Mouse (Mus musculus): Measurements from ENCODE around the gene March4.

GRCm38 (mm10) chr1:72414133-72414532 lies 122.6 kb downstream of the March4 start:
- TF ChIP-seq POLR2A (IDR thresholded peaks at IDR 0.05; ENCODE audit: insufficient read length, low read depth) (no peak), MAX (IDR thresholded peaks at IDR 0.05; ENCODE audit: low read depth) (no peak), POLR2AphosphoS2 (IDR thresholded peaks at IDR 0.05; ENCODE audit: insufficient read length, low read depth) (no peak), TCF12 (IDR thresholded peaks at IDR 0.05; ENCODE audit: insufficient read depth, poor library complexity, severe bottlenecking) (no peak), USF1 (IDR thresholded peaks at IDR 0.05; ENCODE audit: low read depth) (no peak)

Measured in myocyte (in vitro differentiated cells).